Mouse (Mus musculus): Measurements from ENCODE around the gene Capn9.

Capn9 gene

DNA sequence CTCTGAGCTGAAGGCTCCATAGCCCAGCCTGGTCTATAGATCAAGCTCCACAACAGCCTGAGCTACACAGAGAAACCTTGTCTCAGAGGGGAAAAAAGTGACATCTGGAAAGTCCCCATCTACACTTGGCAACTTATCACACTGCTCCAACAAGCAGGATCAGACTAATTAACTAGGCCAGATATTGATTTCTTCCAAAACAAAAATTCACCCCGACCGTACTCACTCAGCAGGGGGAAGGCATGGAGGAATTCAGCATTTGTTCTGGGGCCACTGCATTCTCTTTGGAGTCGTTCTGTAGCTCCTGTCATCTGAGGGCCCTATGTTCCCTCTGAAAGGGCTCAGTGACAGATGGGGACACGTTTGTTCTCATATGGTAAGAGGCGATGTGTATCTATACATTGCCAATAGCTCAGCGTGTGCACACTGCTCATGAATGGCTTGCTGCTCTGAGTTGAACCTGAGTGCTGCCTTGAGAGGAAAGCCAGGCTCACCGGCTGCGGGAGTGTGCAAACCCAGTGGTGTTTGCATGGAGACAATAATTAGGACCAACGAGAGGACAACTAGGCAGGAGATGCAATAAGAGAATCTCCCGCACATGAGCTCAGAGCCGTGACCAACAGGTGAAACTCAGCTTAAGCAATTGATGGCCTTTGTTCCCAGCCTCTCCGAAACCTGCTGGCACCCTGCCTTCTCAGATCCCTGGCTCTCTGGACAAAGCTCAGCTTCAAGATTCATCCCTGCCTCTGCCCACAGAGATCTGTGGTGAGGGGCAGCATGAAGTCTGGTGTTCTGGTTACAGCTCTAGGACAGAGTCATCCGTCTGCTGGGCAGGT, 58.7 kb downstream of the Capn9 start:
- in situ Hi-C loops (cut with MboI; ENCODE audit: low sequenced_read_pairs) = no loop called here

DNA sequence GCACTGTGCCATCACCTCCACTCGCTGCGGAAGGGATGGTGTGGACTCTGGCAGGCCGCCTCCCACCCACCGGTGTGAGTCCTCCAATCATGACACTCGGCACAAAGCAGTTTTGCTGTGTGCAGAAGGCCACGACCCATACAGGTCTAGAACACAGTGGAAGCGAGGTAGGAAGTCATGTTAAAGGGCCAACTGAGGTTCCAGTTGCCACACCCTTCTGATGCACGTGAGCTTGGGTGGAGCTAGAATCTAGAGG, 59.3 kb downstream of the Capn9 start:
- in situ Hi-C loops (cut with MboI; ENCODE audit: low sequenced_read_pairs) = no loop called here

DNA sequence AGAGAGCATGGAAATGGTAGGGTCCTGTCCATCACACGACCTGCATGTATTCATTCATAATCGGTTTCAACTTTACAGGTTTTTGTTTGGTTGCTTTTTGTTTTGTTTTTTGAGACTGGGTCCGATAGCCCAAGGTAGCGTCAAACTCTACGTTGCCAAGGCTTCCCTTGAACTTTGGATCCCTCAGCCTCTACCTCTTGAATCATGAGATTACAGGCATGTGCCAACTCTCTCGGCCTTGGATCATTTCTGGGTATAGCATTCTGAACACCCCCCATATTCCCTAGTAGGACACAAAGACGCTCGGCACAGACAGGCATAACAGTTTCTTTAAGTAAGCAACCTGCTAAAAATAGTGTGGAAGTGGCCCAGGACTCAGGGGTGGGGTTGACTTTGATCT, 65.7 kb downstream of the Capn9 start:
- in situ Hi-C loops (cut with MboI; ENCODE audit: low sequenced_read_pairs) = no loop called here

DNA sequence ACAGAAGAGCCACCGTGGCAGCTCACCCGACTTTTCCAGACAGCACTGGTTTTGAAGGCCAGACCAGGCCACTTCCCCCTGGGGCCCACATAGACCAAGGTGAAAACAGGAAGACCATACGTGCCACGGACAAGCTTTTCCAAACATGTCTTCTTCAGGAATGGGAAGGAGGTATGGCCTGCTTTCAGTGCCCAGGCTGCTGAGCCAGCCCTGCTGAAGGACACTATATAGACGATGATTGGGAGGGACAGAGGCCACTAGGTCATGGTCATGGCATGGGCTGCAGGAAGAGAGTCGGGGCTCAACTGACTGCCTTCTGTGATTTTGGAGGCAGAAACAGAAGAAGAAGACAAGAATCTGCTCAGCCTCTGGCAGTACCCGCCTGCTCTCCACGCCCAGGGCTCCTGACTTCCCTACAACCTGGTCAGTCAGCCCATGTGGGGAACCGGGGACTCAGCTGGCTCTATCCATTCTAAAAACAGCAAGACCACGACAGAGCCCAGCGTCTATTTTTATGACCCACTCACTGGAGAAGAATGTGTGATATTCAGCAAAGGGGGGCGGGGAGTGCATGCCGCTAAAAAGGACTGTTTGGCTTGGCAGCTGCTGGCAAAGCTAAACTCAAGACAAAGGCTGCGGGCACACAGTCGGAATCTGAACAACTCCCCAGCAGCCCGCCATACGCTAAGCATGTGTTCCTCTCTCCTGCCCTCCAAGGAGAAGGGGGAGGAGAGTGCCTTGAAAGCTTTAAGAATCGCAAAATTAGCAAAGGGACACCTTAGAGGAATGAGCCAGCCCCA, 67.8 kb downstream of the Capn9 start:
- in situ Hi-C loops (cut with MboI; ENCODE audit: low sequenced_read_pairs) = no loop called here

DNA sequence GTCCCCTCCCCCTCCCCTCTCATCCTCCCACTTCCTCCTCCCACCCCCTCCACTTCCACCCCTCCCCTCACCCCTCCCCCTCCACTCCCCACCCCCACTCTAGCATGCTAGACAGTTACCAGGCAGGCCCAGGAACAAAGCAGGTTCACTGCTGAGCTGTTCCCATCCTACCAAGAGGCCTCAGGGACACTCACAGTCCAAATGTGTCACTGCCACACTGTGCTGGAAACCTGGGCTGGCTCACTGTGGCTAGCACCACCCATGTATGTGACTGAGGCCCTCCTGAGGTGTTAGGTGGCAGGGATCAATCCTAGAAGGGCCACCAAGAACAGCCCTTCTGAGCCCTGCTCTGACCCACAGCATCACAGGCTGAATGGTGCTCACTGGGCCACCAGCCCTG, 72.4 kb downstream of the Capn9 start:
- in situ Hi-C loops (cut with MboI; ENCODE audit: low sequenced_read_pairs) = no loop called here

DNA sequence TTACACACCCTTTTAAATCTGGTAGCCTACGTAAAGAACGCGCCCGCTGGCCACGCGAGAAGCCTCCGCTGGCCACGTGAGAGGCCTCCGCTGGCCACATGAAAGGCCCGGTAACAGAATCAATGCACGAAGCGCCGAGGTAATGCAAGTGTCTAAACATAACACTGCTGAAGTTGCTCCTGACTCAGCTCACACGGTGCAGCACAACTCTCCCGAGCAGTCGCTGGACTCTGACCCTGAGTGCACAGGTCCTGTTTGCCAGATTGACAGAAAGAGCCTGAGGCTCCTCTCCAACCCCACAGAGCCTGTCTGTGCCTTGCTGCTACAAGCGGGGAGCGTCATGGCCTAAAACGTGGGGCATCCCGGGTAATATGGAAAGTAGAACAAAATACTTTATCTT, 75.9 kb downstream of the Capn9 start:
- in situ Hi-C loops (cut with MboI; ENCODE audit: low sequenced_read_pairs) = no loop called here

DNA sequence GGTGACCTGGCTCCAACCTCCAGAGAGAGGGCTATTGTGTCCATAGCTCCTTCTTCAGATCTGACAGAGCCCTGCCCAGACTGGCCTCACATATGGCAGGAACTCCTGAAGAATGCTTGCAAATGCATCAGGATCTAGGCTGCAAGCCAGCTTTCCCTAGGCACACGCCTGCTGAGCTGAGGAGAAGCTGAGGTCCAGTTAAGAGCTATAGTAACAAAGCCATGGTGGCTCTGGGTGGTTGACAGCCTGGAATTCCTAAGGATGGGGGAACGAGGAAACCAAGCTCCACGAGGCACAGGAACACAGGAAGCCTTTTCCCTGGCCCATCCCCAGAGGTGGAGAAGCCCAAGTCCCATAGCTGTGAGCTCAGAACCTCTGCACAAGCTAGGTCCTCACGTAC, 76.6 kb downstream of the Capn9 start:
- in situ Hi-C loops (cut with MboI; ENCODE audit: low sequenced_read_pairs) = no loop called here

DNA sequence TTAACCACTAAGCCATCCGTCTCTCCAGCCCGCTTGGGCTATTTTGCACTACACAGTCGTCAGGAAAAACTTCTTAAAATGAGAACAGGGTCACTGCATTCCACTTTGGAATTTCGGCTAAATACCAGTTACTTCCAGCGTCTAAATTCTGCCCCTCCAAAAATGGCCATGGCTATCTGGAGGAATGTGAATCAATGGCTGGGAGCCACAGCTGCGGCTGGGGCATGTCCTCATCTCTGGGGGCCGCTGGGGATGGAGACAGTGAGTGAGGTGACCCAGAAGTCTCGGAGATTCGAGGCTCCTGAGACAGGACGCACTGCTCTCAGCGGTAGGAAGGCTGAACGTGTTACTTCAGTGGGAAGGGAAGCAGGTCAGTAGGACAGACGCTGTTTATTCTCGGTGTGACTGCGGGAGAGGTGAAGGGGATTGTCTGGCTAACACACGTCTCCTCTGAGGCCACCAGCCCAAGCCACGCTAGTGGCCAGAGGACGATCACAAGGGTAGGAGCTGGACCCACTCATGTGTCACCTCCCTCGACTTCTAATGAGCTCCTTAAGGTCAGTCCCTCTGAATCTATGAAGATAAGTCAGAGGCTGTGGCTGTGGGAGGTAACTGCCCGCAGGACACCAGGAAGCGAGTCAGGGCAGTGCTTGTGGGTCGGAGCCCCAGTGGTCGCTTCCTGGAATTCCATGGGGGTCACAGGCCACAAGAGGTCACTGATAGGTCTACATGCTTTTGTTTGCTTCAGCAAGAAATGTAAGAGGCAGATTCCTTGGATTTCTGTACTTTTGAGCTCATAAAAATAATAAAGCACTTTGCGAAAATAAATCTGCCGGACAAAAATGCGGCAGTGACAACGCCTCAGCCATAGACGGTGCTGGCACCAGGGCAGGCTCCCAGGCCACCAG, 77.9 kb downstream of the Capn9 start:
- in situ Hi-C loops (cut with MboI; ENCODE audit: low sequenced_read_pairs) = no loop called here

DNA sequence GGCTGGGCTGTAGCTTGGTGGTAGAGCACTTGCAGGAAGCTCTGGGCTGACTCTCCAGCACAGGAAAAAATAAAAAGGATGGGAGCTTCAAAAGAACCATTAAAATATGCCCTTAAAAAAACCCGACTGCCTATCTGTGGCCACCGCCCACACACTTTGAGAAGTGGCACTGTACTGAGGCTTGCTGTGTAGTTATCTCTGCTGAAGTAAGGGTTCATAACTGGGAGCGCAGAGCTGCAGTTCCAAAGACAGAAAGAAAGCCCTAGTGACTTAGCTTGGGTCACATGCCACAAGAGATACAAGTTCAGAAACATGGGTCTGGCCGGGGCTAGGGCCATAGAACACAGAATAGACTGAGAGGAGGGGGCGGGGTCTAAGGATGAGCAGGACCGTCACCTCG, 82.0 kb downstream of the Capn9 start:
- in situ Hi-C loops (cut with MboI; ENCODE audit: low sequenced_read_pairs) = no loop called here

DNA sequence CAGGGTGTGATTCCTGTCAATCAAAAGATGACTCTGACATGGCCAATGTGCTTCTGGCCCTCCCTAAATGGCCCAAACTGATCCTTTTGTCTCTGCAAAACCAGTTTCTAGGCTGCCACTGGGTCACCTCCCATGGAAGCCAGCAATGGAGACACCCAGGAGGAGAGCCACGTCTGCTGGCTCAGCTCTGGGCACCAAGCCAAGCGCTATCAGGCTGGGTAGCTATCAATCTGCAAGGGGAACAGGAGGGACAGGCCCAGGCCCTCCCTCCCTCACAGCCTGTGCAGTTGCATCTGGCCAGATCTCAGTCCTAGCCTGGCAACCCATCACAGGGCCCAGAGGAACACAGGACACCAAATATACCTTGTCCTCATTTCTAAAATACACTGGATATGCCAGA, 82.5 kb downstream of the Capn9 start:
- in situ Hi-C loops (cut with MboI; ENCODE audit: low sequenced_read_pairs) = no loop called here

DNA sequence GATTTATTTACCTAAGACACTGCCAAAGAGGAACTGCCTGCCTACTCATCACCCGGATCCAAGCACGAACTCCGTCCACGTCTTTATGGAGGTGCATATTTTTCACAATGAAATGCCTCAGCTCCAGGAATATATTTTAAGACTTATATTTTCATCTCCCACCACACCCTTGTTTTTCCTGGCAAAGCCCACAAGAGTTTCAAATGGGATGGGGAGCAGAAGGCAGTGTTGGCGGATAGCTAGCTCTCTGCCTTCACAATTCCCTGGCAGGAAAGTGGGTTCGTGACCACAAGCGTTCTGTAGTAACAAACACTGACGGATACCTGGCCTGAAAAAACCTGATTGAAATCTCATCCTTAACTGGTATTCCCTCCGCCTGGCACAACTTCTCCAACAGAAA, 85.9 kb downstream of the Capn9 start:
- in situ Hi-C loops (cut with MboI; ENCODE audit: low sequenced_read_pairs) = no loop called here

DNA sequence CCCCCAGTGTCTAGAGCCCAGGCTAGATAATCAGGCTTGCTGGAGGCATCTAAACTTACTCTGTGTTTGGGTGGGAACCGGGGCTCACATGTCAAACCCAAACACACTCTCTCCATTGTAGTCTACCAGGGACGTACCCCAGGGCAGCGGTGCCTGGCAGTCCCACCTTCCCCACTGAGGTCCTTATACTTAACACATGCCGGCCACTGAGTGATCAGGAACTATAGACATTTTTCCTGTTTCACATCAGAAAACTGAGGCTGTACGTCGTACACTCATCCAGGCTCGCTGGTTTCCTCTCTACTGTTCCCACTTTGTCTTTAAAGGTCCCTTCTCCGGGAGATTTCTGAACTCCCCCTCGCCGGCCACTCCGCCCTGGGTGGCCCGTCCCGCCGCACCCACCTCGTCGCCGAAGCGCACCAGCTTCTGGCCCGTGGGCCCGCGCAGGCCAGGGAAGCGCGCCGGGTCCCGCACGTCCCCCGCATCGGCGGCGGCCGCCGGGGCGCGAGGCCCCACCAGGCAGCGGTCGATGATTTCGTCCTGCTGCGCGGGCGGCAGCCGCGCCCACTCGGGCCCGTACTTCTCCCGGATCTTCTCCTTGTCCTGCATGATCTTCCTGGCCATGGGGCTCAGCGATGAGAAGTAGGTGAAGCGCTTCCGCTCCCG, 86.7 kb downstream of the Capn9 start:
- in situ Hi-C loops (cut with MboI; ENCODE audit: low sequenced_read_pairs) = no loop called here

DNA sequence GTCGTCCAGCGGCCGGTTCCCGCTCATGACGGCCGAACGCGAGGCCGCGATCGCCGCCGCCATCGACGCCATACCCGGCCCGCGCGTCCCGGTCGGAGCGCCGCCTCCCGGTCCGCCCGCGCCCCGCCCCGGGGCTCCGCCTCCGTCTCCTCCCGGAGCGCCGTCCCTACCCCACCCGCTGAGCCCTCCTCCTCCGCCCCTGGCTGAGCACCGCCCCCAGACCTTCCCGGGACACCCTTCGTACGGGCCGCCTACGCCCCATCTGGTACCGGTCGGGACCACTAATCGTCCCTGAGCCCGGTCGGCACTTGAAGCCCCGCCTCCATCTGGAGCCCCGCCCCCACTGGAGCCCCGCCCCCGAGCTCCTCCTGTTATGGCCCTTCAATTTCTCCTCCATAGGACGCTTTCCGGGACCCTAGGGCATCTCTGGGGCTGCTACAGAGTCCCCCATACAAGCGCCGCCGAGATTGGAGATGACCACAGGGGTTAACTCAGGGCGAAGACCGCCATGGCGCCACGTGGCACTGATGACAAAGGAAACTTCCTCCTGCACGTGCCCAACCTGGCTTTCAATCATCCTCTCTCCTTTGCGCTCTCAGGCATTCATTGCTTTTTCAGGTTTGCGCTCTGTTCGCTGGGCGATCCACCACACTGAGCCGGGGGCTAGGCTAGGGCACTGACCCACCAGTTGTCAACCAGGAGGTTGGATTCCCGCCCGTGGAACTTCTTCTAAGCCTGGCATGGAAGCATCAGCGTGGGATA, 87.4 kb downstream of the Capn9 start, which contains the start of gene 2310022B05Rik:
TSS of gene 2310022B05Rik (minus strand) at position 258 of the 762 bp plus-strand sequence.
- in situ Hi-C loops (cut with MboI; ENCODE audit: low sequenced_read_pairs) = no loop called here

DNA sequence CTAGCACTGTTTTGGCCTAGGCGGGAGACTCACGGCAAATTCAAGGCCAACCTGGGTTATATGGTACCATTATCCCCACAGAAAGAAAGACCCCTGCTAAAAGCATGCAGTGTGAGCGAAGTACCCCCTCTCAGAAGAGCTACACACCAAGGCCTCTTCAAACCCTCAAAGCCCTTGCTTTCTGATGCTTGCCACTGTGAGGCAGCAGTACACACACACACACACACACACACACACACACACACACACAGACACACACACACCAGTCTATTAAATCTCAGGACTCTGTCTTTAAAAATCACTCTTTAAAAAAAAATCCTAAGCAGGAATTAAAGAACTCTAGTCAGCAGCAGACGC, 87.9 kb downstream of the Capn9 start:
- in situ Hi-C loops (cut with MboI; ENCODE audit: low sequenced_read_pairs) = no loop called here

DNA sequence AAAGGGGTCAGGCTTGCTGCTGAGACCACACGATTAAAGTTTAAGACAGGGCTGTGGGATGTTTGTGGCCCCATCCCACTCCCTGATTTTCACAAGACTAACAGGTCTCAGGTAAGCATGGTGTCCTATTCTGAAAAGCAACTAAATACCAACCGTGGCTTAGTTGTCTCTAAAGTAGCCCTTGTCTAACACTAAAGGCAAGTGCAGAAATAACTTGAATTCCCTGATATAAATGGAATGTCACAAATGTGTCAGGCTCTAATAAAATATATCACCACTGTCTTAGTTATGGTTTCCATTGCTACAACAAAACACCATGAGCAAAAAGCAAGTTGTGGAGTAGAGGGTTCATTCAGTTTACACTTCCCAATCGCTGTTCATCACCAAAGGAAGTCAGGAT, 88.5 kb downstream of the Capn9 start:
- in situ Hi-C loops (cut with MboI; ENCODE audit: low sequenced_read_pairs) = no loop called here
